Mouse (Mus musculus) mouse embryonic stem cell (cell line): ENCODE measurements around the gene Gm20388.
"Not testable (repeated sequence)": the region's sequence is repeated elsewhere in the genome, so short reads cannot be mapped to it uniquely, and the experiment has no call there.

ENCODE experiments used
- in situ Hi-C, 2 experiments: fragments of 300-500 bp; cut with MboI; formaldehyde crosslinking; loops; 1 replicate in 1 of 2; 3 replicates in 1 of 2; pipeline ENCODE4 v1.14.3; 2019 to 2020; ENCODE audit warnings: low sequenced_read_pairs in 2 of 2, low pct_unique_long_range_greater_than_20kb in 1 of 2, mixed read lengths in 1 of 2; ENCODE audit not compliant: unreplicated experiment in 1 of 2

The Gm20388 gene

GRCm38 (mm10) chr8:122997963-122998362 is 3087.3 kb downstream of the Gm20388 start:
- in situ Hi-C loops = no loop called here

DNA sequence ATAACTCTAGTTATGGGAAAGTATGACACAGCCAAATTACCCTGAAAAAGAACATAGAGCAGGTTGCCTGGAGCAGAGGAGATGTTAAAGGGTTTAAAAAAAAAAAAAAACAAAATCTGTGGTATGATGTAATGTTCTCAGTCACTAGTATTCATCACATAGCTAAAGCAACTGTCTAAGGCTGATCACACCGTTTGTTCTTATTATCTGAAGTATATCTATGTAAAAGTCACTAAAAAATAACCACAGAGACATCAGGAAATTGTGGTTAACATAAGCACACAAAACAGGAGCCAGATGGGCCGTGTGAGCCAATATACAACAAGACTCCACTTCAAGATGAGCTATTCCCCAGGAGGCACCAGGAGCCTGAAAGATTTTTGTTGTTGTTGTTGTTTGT is 3089.7 kb downstream of the Gm20388 start:
- in situ Hi-C loops = no loop called here

- in situ Hi-C loops = no loop called here
Observed at GRCm38 (mm10) chr8:123004033-123004922, 3093.6 kb downstream of the Gm20388 start.

DNA sequence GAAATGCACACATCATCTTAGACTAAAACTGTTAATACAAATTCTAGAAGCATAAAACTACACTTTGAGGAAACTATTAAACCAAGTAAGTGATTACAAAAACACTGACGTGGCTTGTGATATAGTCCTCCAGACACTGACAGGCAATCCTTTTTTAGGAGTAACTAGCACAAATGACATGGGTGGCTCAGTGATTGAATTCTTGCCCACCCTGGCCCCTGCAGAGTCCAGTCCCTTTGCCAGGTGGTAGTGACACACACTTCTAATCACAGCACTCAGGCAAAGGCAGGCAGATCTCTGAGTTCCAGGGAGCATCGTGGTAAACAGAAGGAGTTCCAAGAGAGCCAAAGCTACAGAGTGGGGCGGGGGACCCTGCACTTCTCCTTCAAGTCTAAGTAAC is 3094.7 kb downstream of the Gm20388 start:
- in situ Hi-C loops = no loop called here

DNA sequence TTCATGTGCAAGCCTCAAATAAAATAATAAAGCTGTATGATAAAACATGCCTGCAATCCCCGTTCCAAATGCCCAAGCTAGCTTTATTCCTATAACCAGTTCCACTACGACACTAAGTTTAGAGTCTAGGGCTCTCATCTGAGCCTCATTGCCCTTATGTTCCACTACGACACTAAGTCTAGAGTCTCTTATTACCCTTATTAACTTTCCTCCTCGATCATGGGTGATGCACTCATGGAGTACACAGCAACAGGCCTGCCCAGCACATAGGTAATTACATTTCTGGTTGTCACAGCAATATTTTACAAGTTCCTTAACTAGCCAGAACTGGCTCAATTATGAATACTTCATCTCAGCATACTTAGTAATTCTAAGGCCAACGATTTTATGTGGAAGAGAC is 3095.2 kb downstream of the Gm20388 start:
- in situ Hi-C loops = no loop called here

GRCm38 (mm10) chr8:123011321-123011720 is 3100.7 kb downstream of the Gm20388 start:
- in situ Hi-C loops = no loop called here

DNA sequence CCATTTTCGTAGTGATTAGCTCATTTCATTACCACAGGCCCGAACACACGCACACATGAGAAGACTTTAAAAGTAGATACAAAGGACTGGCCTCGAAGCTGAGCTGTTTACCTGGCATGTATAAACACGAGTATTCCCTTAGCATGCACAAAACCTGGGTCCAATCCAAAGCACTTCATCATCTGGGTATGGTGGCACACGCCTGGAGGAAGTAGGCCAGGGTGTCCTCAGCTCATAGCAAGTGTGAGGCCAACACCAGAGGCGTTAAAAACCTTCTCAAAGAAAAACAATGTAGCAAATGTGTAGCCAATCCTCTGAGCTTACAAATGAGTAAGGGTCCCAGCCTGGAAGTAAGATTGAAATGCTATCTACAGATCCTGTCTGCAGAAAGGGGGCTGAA is 3103.8 kb downstream of the Gm20388 start:
- in situ Hi-C loops = no loop called here

- in situ Hi-C loops = no loop called here
Observed at GRCm38 (mm10) chr8:123015074-123015473, 3104.4 kb downstream of the Gm20388 start.

DNA sequence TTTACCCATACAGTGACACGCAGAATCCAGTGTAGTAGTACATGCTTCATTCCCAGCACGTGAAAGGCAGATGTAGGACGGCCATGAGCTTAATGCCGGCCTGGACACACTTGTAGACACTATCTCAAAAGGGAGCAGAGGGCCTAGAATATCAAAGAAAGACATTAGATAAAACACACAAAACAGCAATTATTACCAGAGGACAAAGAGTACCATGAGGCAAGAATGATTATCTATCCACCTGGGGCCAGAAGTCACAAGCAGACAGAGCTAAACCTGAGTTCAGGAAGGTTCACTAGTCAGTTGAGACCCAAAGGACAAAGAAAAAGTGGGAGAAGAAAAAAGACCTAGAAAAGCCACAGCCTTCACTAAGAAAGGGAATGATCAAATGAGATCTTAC is 3106.5 kb downstream of the Gm20388 start:
- in situ Hi-C loops = no loop called here

GRCm38 (mm10) chr8:123018484-123019164 is 3108.0 kb downstream of the Gm20388 start:
- in situ Hi-C loops = no loop called here

GRCm38 (mm10) chr8:123020084-123020483 is 3109.4 kb downstream of the Gm20388 start:
- in situ Hi-C loops = no loop called here

GRCm38 (mm10) chr8:123020859-123021258 is 3110.2 kb downstream of the Gm20388 start:
- in situ Hi-C loops = no loop called here

DNA sequence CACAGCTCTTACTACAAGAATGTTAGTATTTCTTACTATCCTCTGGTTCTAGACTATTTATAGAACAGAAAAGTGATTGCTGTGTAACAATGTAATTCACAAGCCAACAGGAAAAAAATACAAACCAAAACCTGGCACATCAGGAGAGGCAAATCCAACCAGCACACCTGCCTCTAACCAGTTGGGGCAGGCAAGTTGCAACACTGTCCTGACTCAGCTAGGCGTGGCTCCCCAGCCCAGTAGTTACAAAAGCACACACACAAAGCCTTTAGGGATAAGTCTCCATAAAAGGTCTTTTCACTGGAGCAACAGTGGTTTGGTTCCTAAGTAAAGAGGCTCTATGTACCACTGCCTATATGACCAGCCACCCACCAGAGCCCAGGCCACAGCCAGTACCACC is 3110.6 kb downstream of the Gm20388 start:
- in situ Hi-C loops = no loop called here

DNA sequence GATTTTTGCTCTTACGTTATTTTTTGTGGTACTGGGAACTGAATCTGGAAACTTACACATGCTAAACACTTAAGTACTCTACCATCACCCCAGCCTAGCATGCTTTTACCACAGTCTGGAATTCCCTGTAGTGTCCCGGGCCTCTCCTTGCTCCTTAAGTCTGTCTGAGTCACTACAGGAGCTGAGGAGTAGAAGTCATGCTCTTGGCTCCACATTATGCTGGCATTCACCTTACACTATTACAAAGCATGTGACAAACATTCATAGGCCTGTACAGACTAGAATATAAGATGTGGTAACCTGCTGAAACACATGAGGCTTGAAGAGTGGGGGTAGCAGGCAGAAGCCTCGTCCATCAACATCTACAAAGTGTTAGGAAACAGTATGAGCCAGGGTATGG is 3112.1 kb downstream of the Gm20388 start:
- in situ Hi-C loops = no loop called here

- in situ Hi-C loops = no loop called here
Observed at GRCm38 (mm10) chr8:123024226-123024625, 3113.6 kb downstream of the Gm20388 start.

DNA sequence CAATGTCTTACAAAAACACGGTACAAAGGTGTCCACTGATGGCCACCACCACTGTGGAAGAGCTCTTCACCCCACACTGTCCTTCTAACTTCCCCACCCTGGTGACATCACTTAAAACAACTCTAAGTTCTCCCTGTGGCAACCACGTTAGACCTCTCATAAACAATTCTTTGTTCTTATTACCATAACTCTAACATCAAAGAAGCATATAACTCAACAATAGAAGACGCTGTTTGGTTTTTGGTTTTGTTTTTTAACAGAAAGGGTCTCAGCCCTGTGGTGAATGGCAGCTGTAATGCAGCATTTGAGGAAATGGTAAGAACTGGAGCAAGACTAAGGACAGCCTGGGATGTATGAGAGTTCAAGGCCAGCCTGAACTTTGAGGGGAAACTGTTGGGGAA is 3115.3 kb downstream of the Gm20388 start:
- in situ Hi-C loops = no loop called here

DNA sequence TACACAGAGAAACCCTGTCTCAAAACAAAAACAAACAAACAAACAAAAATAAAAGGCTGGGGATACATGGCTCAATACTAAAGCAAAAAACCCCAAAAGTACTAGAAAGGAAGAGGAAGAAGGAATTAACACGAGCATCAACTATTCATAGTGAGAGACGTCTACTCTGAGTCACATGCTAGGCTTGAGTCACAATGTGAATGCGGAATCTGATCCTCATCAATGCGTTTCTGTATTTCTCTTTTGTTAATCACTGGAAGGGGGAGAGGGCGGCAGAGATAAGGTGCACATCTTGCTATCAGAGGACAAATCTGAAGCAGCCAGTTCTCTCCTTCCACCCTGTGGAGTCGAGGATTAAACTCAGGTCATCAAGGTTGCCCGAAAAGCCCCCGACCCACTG is 3117.1 kb downstream of the Gm20388 start:
- in situ Hi-C loops = no loop called here

DNA sequence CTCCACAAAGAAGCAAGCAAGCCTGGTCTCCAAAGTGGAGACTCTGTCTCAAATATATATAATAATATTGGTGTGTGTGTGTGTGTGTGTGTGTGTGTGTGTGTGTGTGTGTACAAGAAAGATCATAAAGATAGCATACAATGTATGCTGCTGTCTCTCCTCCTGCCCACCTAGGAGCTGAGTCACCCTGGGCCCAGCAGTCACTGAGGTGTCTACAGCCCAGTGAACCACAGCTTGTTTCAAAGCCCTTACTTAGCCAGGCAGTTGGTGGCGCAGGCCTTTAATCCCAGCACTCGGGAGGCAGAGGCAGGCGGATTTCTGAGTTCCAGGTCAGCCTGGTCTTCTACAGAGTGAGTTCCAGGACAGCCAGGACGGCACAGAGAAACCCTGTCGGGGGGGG is 3119.4 kb downstream of the Gm20388 start:
- in situ Hi-C loops = not testable (repeated sequence)

DNA sequence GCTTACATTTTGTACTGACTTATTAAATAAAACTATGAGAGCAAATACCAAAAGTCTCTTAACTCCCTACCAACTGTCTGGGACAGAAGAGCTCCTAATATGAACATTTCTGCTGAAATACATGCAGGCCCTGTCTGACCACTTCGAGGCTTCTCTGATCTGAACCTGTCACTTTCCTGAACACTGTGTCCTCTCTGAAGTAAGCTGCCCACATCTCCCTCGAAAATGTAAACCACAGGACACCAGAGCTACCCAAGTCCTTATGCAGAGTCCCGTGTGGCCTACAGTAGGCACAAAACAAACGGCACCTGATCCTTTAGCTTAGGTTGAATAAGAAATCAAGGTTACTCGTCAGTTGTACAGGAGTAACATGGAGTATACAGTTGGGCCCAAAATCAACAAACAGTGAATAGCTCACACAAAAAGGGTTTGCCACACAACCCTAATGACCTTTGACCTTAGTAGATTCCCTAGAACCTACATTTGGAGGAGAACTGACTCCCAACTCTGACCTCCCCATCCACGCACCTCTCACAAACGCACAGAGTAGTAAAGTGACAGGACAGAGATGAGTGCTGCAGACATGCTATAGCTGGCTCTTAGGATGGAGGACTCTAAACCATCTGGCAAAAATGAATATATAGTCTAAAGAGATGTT is 3120.8 kb downstream of the Gm20388 start:
- in situ Hi-C loops = no loop called here
